Comparison of ENCODE assay signal across 9 mouse cellular contexts in genomic region chr3:95672461-95672860, GRCm38 (mm10). TPM values are rescaled to one million over a fixed set of nuclear protein-coding genes. Genes with fewer than 3 reads are reported as not detected.
A peak's percentile ranks its signal among the peaks of the same experiment; 100 is the strongest.
DNase-seq lines count a peak whose midpoint lies in the region; ATAC-seq and TF ChIP-seq lines count a peak whose summit lies in the region.
"Had no signal": no experiment of that assay in that cellular context is flagged by ENCODE, and none has a peak within 500 bp of the region (broad histone marks: within the 10 kb centered on the region; RNA-seq: fewer than 3 reads in every experiment).

No protein-coding gene starts in this region.

- no peak overlapping the region for H3K4me3 ChIP-seq in liver, adult 2 months (ENCODE audit: insufficient read depth, low read depth, low read length)
- no peak overlapping the region for H3K4me3 ChIP-seq in embryonic facial prominence, embryonic 10.5 days
- no peak overlapping the region for H3K4me3 ChIP-seq in limb, embryonic 14.5 days (replicated peaks; ENCODE audit: low read length)
- H3K4me3 ChIP-seq in thymus, adult 2 months (ENCODE audit: control insufficient read depth, insufficient read depth, low read length) = peak overlapping the region; percentile 50
- no peak overlapping the region for H3K4me3 ChIP-seq in midbrain, embryonic 11.5 days (ENCODE audit: low read depth, low read length)

- H3K4me1 ChIP-seq in liver, adult 2 months (ENCODE audit: control insufficient read depth, insufficient read depth, low read length) = peaks cover 51% of the 10 kb centered on the region
- H3K4me1 ChIP-seq in embryonic facial prominence, embryonic 10.5 days = peaks cover 69% of the 10 kb centered on the region
- H3K4me1 ChIP-seq in limb, embryonic 14.5 days (ENCODE audit: control insufficient read depth, insufficient read depth, low read length) = peaks cover 52% of the 10 kb centered on the region
- H3K4me1 ChIP-seq in thymus, adult 2 months (replicated peaks; ENCODE audit: control insufficient read depth, insufficient read depth, low read length) = peaks cover 81% of the 10 kb centered on the region
- peaks cover 9% of the 10 kb centered on the region for H3K4me1 ChIP-seq in midbrain, embryonic 11.5 days (ENCODE audit: control insufficient read depth, insufficient read depth, low read length)

- peaks cover 2% of the 10 kb centered on the region; the same call in 1 of the 2 replicates for H3K79me2 ChIP-seq in liver, adult 2 months (ENCODE audit: control insufficient read depth, insufficient read depth, low read length)

- no peaks in the 10 kb centered on the region for H3K36me3 ChIP-seq in liver, adult 2 months (ENCODE audit: control insufficient read depth, insufficient read depth, low read length)
- H3K36me3 ChIP-seq in embryonic facial prominence, embryonic 10.5 days (replicated peaks) = peaks cover 65% of the 10 kb centered on the region
- H3K36me3 ChIP-seq in limb, embryonic 14.5 days (ENCODE audit: control insufficient read depth, insufficient read depth, low read length) = peaks cover 7% of the 10 kb centered on the region
- no peaks in the 10 kb centered on the region for H3K36me3 ChIP-seq in thymus, adult 2 months (ENCODE audit: control insufficient read depth, insufficient read depth, low read length)
- peaks cover 4% of the 10 kb centered on the region; the same call in 1 of the 2 replicates for H3K36me3 ChIP-seq in midbrain, embryonic 11.5 days (ENCODE audit: control insufficient read depth, insufficient read depth, low read length)

- no peak overlapping the region for H3K4me2 ChIP-seq in limb, embryonic 14.5 days (replicated peaks; ENCODE audit: low read depth, low read length, severe bottlenecking)
- no peak overlapping the region for H3K4me2 ChIP-seq in midbrain, embryonic 11.5 days

- DNase-seq in liver, adult 2 months (ENCODE audit: extremely low read depth, low read depth, low spot score) = no peak
- no peak for DNase-seq in liver
- no peak for DNase-seq in embryonic facial prominence, embryonic 10.5 days (ENCODE audit: low spot score)
- no peak for DNase-seq in limb, embryonic 14.5 days (ENCODE audit: low spot score)
- peak; percentile 77 for DNase-seq in thymus, adult 2 months
- no peak for DNase-seq in ovary, postnatal 10 days (ENCODE audit: low spot score)
- no peak for DNase-seq in midbrain, embryonic 11.5 days (ENCODE audit: low spot score, missing footprints)
- DNase-seq in layer of hippocampus, postnatal 25 days (ENCODE audit: extremely low spot score in 1 of 2, low spot score in 1 of 2) = no peak
- DNase-seq: right cerebral cortex, postnatal 14 days had no signal

- no peak for TF ChIP-seq POLR2A in liver, adult 2 months (IDR thresholded peaks at IDR 0.05; ENCODE audit: extremely low read depth, insufficient read depth, low read length)
- TF ChIP-seq POLR2A in limb, embryonic 14.5 days (IDR thresholded peaks at IDR 0.05; ENCODE audit: borderline replicate concordance, extremely low read depth, insufficient read depth, insufficient read length) = no peak
- peak; percentile 40; the same call in 1 of the 2 replicates for TF ChIP-seq POLR2A in thymus, adult 2 months (IDR thresholded peaks at IDR 0.05; ENCODE audit: control insufficient read depth, extremely low read depth, insufficient read depth, low read length, poor library complexity)

- WGBS in liver, adult 2 months = 68% methylated on average over 3 of the region's 3 CpGs
- WGBS in embryonic facial prominence, embryonic 10.5 days = 45% methylated on average over 3 of the region's 3 CpGs
- WGBS in limb, embryonic 14.5 days = 37% methylated on average over 3 of the region's 3 CpGs
- 0% methylated on average over 3 of the region's 3 CpGs for WGBS in thymus, adult 2 months
- 65% methylated on average over 3 of the region's 3 CpGs for WGBS in midbrain, embryonic 11.5 days

- no peak for TF ChIP-seq CTCF in liver, adult 2 months (IDR thresholded peaks at IDR 0.05; ENCODE audit: low read depth, low read length)
- TF ChIP-seq CTCF in thymus, adult 2 months (IDR thresholded peaks at IDR 0.05; ENCODE audit: borderline replicate concordance, control insufficient read depth, extremely low read depth, insufficient read depth, low read length, poor library complexity) = no peak

- H3K9me3 ChIP-seq in embryonic facial prominence, embryonic 10.5 days = no peaks in the 10 kb centered on the region
- no peaks in the 10 kb centered on the region for H3K9me3 ChIP-seq in limb, embryonic 14.5 days (ENCODE audit: control insufficient read depth, low read length)
- H3K9me3 ChIP-seq in midbrain, embryonic 11.5 days (ENCODE audit: control insufficient read depth, low read length) = no peaks in the 10 kb centered on the region

- peak overlapping the region; percentile 96 for H3K27ac ChIP-seq in liver, adult 2 months (replicated peaks; ENCODE audit: insufficient read depth, low read depth, low read length)
- peak overlapping the region; percentile 87 for H3K27ac ChIP-seq in embryonic facial prominence, embryonic 10.5 days (replicated peaks)
- H3K27ac ChIP-seq in limb, embryonic 14.5 days (replicated peaks; ENCODE audit: low read depth, low read length) = peak overlapping the region; percentile 33; the same call in 1 of the 2 replicates
- peak overlapping the region; percentile 99 for H3K27ac ChIP-seq in thymus, adult 2 months (ENCODE audit: control insufficient read depth, insufficient read depth, low read length)
- no peak overlapping the region for H3K27ac ChIP-seq in midbrain, embryonic 11.5 days (ENCODE audit: low read depth, low read length)

- no peak for ATAC-seq in limb, embryonic 14.5 days (ENCODE audit: low FRiP score, low read depth)
- ATAC-seq in midbrain, embryonic 11.5 days (ENCODE audit: low FRiP score) = no peak

- peak overlapping the region; percentile 30; the same call in 1 of the 2 replicates for H3K9ac ChIP-seq in liver, adult 2 months (ENCODE audit: low read depth, low read length)
- H3K9ac ChIP-seq in limb, embryonic 14.5 days (ENCODE audit: low read depth, low read length, severe bottlenecking) = no peak overlapping the region
- H3K9ac ChIP-seq in midbrain, embryonic 11.5 days (ENCODE audit: low read length) = no peak overlapping the region

- no peaks in the 10 kb centered on the region for H3K27me3 ChIP-seq in liver, adult 2 months (ENCODE audit: control insufficient read depth, insufficient read depth, low read length)
- H3K27me3 ChIP-seq in embryonic facial prominence, embryonic 10.5 days (replicated peaks; ENCODE audit: low read depth, poor library complexity, severe bottlenecking) = no peaks in the 10 kb centered on the region
- no peaks in the 10 kb centered on the region for H3K27me3 ChIP-seq in limb, embryonic 14.5 days (ENCODE audit: control insufficient read depth, insufficient read depth, low read length)
- no peaks in the 10 kb centered on the region for H3K27me3 ChIP-seq in thymus, adult 2 months (ENCODE audit: control insufficient read depth, insufficient read depth, low read length)
- H3K27me3 ChIP-seq in midbrain, embryonic 11.5 days (ENCODE audit: control insufficient read depth, insufficient read depth, low read length) = no peaks in the 10 kb centered on the region

RNA-seq across cellular contexts. Expression of gene Mcl1, which starts 13.9 kb away (rescaled TPM):
- 57.5 and 92.2 TPM in 2 replicates for total RNA-seq in liver, adult 2 months (2014; rRNA removed)
- polyA plus RNA-seq in liver, adult 2 months (2012; rRNA removed) = 38.7 and 39.4 TPM in 2 replicates
- 49.5 and 50.0 TPM in 2 replicates for polyA plus RNA-seq in embryonic facial prominence, embryonic 10.5 days (2016; fragmentation: Nextera tagmentation; extraction: Ambion mirVana)
- 64.5 and 72.1 TPM in 2 replicates for polyA plus RNA-seq in limb, embryonic 14.5 days (2012; rRNA removed)
- polyA plus RNA-seq in limb, embryonic 14.5 days (2014; fragmentation: Nextera tagmentation; extraction: Ambion mirVana) = 67.8 and 73.5 TPM in 2 replicates
- polyA plus RNA-seq in thymus, adult 2 months (2012; rRNA removed) = 145 and 198 TPM in 2 replicates
- 74.1 and 79.9 TPM in 2 replicates for polyA plus RNA-seq in midbrain, embryonic 11.5 days (2014; fragmentation: Nextera tagmentation; extraction: Ambion mirVana)
- 10 to 100 TPM; 54.6 to 61.6 TPM for total RNA-seq in layer of hippocampus, postnatal 25 days (2021)

RNA-seq across cellular contexts. Expression of gene Adamtsl4, which starts 15.3 kb away (rescaled TPM):
- 0.55 and 1.6 TPM in 2 replicates for total RNA-seq in liver, adult 2 months (2014; rRNA removed)
- polyA plus RNA-seq in liver, adult 2 months (2012; rRNA removed) = 2.5 and 4.7 TPM in 2 replicates
- 1.00 and 1.6 TPM in 2 replicates for polyA plus RNA-seq in embryonic facial prominence, embryonic 10.5 days (2016; fragmentation: Nextera tagmentation; extraction: Ambion mirVana)
- polyA plus RNA-seq in limb, embryonic 14.5 days (2012; rRNA removed) = 3.3 and 3.6 TPM in 2 replicates
- 2.8 and 3.4 TPM in 2 replicates for polyA plus RNA-seq in limb, embryonic 14.5 days (2014; fragmentation: Nextera tagmentation; extraction: Ambion mirVana)
- polyA plus RNA-seq in thymus, adult 2 months (2012; rRNA removed) = 3.1 and 4.1 TPM in 2 replicates
- polyA plus RNA-seq in midbrain, embryonic 11.5 days (2014; fragmentation: Nextera tagmentation; extraction: Ambion mirVana) = 0.28 and 0.52 TPM in 2 replicates
- 1 to 10 TPM; 3.7 to 4.0 TPM for total RNA-seq in layer of hippocampus, postnatal 25 days (2021)

RNA-seq across cellular contexts. Expression of gene Ensa, which starts 47.7 kb away (rescaled TPM):
- 23.5 and 25.1 TPM in 2 replicates for total RNA-seq in liver, adult 2 months (2014; rRNA removed)
- polyA plus RNA-seq in liver, adult 2 months (2012; rRNA removed) = 5.0 and 5.2 TPM in 2 replicates
- polyA plus RNA-seq in embryonic facial prominence, embryonic 10.5 days (2016; fragmentation: Nextera tagmentation; extraction: Ambion mirVana) = 79.1 and 79.7 TPM in 2 replicates
- polyA plus RNA-seq in limb, embryonic 14.5 days (2012; rRNA removed) = 32.6 and 43.4 TPM in 2 replicates
- 67.8 and 74.7 TPM in 2 replicates for polyA plus RNA-seq in limb, embryonic 14.5 days (2014; fragmentation: Nextera tagmentation; extraction: Ambion mirVana)
- polyA plus RNA-seq in thymus, adult 2 months (2012; rRNA removed) = 17.1 and 18.3 TPM in 2 replicates
- polyA plus RNA-seq in midbrain, embryonic 11.5 days (2014; fragmentation: Nextera tagmentation; extraction: Ambion mirVana) = 88.1 and 93.2 TPM in 2 replicates
- total RNA-seq in layer of hippocampus, postnatal 25 days (2021) = 100 to 1,000 TPM; 298 to 321 TPM
